Mouse (Mus musculus) stomach, postnatal 0 days (tissue): ENCODE measurements around the gene Stox2.

ENCODE experiments used
- CTCF ChIP-seq: IDR thresholded peaks from 2 replicates; pipeline ENCODE4 v1.5.1; 2016; ENCODE audit warnings: antibody characterized with exemption, low read depth, mild to moderate bottlenecking, moderate library complexity
- EP300 ChIP-seq: optimal IDR thresholded peaks from 2 replicates; pipeline ENCODE3; 2016; ENCODE audit warnings: antibody characterized with exemption

DNA sequence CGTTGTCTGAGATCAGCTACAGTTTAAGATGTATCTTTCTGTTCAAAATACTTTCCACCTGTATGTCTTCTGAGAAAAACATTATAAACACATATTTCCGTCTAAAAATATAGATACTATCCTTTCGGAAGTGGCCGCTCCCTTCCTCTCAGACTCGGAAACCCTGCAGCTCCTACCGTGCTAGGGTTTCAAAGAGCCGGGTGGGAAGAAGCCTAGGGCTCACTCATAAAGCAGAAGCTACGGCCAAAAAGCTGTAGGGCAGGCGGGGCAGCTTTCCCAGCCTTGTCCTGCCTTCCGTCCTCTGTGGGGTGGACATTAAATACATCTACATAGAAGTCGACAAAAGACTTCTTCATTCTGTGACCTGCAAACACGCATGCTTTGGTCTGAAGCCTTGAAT is 6.9 kb downstream of the Stox2 start:
- TF ChIP-seq EP300 (no peak), CTCF (no peak)
